Mouse (Mus musculus) B cell, adult (primary cell): Measurements from ENCODE around the gene 5031439G07Rik. TPM values are rescaled to one million over a fixed set of nuclear protein-coding genes. Genes with fewer than 3 reads are reported as not detected.

Experiments
- total RNA-seq: library from RNA; stranded (reverse); gene quantifications from 4 replicates; pipeline ENCODE4 v1.2.4, GENCODE M21; 2023; ENCODE audit not compliant: inconsistent age

5031439G07Rik gene
- total RNA-seq = 74.6 to 97.7 TPM (median 77.9 TPM) in 4 replicates

DNA sequence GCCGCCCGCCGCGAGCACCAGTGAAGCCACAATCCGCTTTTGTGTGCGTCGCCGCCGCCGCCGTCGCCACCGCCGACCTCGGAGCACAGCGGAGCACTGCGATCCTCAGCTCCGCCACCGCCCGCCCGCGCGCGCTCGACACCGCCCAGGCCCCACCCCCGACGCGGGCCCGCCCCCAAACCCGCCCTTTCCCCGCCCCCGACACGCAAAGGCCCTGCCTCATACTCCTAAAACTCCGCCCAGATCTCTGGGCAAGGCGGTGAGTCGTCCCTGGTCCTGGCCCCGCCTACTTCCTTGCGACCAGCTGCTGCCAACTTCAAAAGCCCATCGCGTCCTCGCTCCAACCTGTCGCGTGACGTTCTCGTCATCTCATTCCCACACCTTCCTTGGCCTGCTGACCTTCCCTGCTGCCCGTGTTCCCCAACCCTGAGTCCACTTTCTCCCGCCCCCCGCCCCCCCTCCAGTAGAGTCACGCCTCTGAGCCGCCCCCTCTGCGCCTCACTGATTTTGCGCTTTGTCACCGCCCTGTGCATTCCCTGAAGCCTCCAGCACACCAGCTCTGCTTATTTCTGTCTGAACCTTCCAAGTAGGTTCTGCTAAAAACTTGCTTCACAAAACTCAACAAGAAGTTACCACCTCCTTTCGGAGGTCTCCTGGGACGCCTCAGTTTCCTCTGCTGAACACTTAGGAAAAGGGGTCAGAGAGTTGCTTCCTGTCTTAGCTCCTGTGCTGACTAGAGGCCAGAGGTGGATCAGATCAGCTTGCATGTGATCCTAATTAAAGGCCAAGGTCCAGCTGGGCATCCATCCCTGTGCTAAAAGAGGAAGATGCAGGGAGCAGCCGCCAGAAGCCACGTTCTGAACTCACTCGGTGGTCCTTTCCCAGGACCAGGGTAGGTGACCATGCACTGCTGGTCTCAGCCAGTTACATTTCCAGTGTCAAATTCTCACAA lies at the start of gene 5031439G07Rik:
TSS of gene 5031439G07Rik (minus strand) at position 678 of the 952 bp plus-strand sequence.

GRCm38 (mm10) chr15:85028648-85029047 lies 40.3 kb upstream of the 5031439G07Rik start, which contains the start of gene Fam118a:
Gene Fam118a (plus strand): TSS chr15:85028948.

GRCm38 (mm10) chr15:85016951-85017664 lies 28.8 kb upstream of the 5031439G07Rik start, which contains the start of gene Upk3a:
Gene Upk3a (plus strand): TSS chr15:85017141.

GRCm38 (mm10) chr15:84922884-84923507 lies 65.4 kb downstream of the 5031439G07Rik start, which contains the start of gene Nup50:
Gene Nup50 (plus strand): TSS chr15:84923411.

GRCm38 (mm10) chr15:84919938-84920337 lies 68.4 kb downstream of the 5031439G07Rik start, which contains the start of gene Gm29666:
Gene Gm29666 (minus strand): TSS chr15:84920038.

Other genes with a start within 250 kb of the 5031439G07Rik start
- 0.57 to 1.9 TPM (median 1.5 TPM) in 4 replicates for gene Phf21b, start 132.5 kb downstream of the 5031439G07Rik start, total RNA-seq
- gene Gm29666, start 68.5 kb downstream of the 5031439G07Rik start, total RNA-seq = 0.69 to 1.1 TPM (median 0.86 TPM) in 4 replicates
- gene Nup50, start 65.1 kb downstream of the 5031439G07Rik start, total RNA-seq = 53.0 to 58.3 TPM (median 53.5 TPM) in 4 replicates
- not detected in 4 replicates for gene Upk3a, start 28.6 kb upstream of the 5031439G07Rik start, total RNA-seq
- gene Fam118a, start 40.4 kb upstream of the 5031439G07Rik start, total RNA-seq = 19.6 to 26.2 TPM (median 20.7 TPM) in 4 replicates
- not detected in 4 replicates for gene Smc1b, start 143.4 kb upstream of the 5031439G07Rik start, total RNA-seq
- not detected in 4 replicates for gene Ribc2, start 143.5 kb upstream of the 5031439G07Rik start, total RNA-seq
- 0.19 to 0.22 TPM in 2 of 4 replicates, not detected in the others for gene Fbln1, start 217.4 kb upstream of the 5031439G07Rik start, total RNA-seq